Mouse (Mus musculus) gastrocnemius, adult 2 months (tissue): ENCODE measurements around the gene Pdlim4. TPM values are rescaled to one million over a fixed set of nuclear protein-coding genes. Genes with fewer than 3 reads are reported as not detected.
"Not testable (repeated sequence)": the region's sequence is repeated elsewhere in the genome, so short reads cannot be mapped to it uniquely, and the experiment has no call there.

Experiments used
- DNase-seq: peaks from one replicate; pipeline ENCODE4 v3.0.0; 2022
- H3K27ac ChIP-seq: fragments of 200-600 bp; 2 replicates; pipeline ENCODE4 v1.8.1; 2022; ENCODE audit warnings: mild to moderate bottlenecking
- H3K4me3 ChIP-seq: fragments of 200-600 bp; 2 replicates; pipeline ENCODE4 v1.8.1; 2022; ENCODE audit warnings: mild to moderate bottlenecking, moderate library complexity
- CTCF ChIP-seq: fragments of 200-600 bp; IDR thresholded peaks from 2 replicates; pipeline ENCODE4 v1.8.1; 2022; ENCODE audit warnings: antibody characterized with exemption, mild to moderate bottlenecking, moderate library complexity
- intact Hi-C: fragments of 180-260 bp; cut with DNase I; formaldehyde crosslinking; loops from one replicate; pipeline ENCODE4 v1.15.1; 2025
- total RNA-seq, 2 experiments: library from RNA; stranded (reverse); gene quantifications; 2 replicates each; pipeline ENCODE4 v1.2.3; 2021

Gene Pdlim4
- total RNA-seq, 2 experiments from 2014 or later: 4.7 to 7.9 TPM

DNA sequence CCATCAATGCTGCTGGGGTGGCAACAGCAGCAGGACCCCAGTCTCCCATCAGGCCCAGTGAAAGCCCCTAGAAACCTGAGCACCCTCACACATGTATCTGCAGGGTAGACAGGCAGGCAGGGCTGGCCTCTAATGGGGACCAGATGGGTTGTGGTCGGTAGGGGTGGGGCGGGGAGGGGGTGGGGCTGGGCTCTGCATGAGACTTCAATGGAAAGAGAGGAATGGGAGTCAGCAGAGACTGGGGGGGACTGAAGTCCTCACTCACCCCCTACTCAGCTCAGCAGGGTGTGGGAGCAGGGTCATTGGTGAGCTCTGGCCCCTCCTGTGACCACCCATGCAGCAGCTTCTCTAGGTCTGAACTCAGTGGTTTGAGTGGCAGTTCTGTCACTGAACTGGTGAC, 11.4 kb downstream of the Pdlim4 start:
- H3K27ac ChIP-seq: peak overlapping the region; percentile 4; the same call in 1 of the 2 replicates
- TF ChIP-seq CTCF: no peak
- intact Hi-C loops: loop anchor here (10.0 kb wide), 1 partner anchor 123 kb away; no protein-coding TSS in a partner anchor

DNA sequence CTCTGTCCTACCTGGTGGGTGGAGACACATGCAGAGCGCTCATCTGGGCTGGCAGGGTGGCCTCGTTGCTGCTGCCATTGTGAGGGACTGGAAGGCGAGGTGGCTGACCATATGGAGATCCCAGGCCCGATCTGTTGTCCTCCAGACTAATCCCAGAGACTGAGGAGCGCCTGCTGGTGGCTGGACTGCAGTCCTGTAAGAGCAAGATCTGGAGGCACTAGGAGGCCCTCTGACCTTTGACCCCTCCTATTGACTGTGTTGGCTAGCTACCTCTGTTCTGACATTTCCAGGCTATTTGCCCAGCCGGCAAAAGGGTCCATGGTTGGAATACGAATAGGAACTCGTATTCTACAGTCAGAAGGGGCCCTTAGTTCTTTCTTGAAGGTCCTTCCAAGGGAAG, 12.7 kb downstream of the Pdlim4 start:
- intact Hi-C loops: loop anchor here (10.0 kb wide), 1 partner anchor 121 kb away; no protein-coding TSS in a partner anchor
- no peak for DNase-seq
- peak; percentile 18; the same call in 1 of the 2 replicates for TF ChIP-seq CTCF
- no peak overlapping the region for H3K27ac ChIP-seq
- no peak overlapping the region for H3K4me3 ChIP-seq

More for the DNA sequence above, 11.4 kb downstream of the Pdlim4 start:
- H3K4me3 ChIP-seq: no peak overlapping the region
- no peak for DNase-seq

DNA sequence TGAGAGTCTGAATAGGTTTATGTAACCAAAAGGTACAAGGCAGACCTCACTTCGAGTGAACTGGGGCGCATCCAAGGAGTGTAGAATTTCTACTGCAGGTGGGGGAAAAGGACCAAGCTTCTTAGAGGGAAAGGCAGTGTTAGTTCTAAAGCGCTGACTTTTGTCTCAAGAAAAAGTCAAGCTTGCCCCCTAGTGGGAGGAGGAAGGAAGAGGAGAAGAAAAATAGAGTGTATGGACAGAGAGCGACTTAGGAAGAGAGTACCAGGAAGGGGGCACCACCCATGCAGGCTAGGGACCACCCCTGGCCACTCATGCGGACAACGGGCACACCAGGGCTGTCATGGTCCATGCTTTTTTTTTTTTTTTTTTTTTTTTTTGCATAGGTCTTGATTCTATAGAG, 14.6 kb downstream of the Pdlim4 start:
- no peak overlapping the region for H3K4me3 ChIP-seq
- intact Hi-C loops: loop anchor here (1.0 to 10.0 kb wide), 3 partner anchors 35 to 203 kb away; no protein-coding TSS in a partner anchor

DNA sequence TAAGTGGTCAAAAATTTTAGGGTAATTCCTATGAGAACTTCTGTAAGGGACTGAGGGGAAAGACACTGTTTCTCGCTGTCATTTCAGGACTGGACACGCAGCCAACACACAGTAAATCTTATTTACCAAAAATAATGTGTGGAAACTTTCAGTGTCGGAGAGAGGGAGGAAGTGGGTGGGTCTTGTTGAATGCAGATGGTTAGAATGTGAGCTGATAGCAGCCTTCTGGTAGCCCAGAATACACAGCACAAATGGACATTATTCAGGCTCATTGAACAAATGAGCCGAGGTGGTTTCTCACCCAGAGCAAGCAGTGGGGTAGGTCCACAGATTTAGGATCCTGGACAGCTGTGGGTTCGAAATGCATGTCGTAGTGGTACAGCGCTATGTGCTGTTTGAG, 15.7 kb downstream of the Pdlim4 start:
- no peak overlapping the region for H3K27ac ChIP-seq
- no peak for DNase-seq
- H3K4me3 ChIP-seq: no peak overlapping the region
- intact Hi-C loops: loop anchor here (1.0 to 10.0 kb wide), 2 partner anchors 51 to 118 kb away; no protein-coding TSS in a partner anchor
- no peak for TF ChIP-seq CTCF

More for the DNA sequence above, 14.6 kb downstream of the Pdlim4 start:
- DNase-seq: no peak
- TF ChIP-seq CTCF: peak; percentile 74
- no peak overlapping the region for H3K27ac ChIP-seq

DNA sequence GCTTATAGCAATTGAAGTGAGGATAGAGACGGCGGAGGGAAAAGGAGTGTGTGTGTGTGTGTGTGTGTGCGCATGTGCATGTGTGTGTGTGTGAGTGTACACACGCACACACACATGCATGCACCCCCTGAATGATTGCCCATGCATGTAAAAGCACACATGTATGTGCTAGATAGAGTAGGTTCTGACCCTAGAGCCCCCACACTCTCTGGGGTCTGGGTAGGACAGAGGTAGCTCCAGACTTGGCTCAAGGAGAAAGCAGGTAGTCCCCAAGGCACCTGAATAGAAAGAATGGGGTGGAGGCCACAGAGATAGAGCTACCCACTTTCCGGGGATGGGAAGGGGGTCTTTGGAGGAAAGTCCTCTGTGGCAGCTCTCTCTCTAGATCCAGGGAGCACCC, 16.7 kb downstream of the Pdlim4 start:
- H3K4me3 ChIP-seq: no peak overlapping the region
- no peak for DNase-seq
- no peak for TF ChIP-seq CTCF
- H3K27ac ChIP-seq: no peak overlapping the region
- intact Hi-C loops: loop anchor here (10.0 kb wide), 1 partner anchor 117 kb away; no protein-coding TSS in a partner anchor

DNA sequence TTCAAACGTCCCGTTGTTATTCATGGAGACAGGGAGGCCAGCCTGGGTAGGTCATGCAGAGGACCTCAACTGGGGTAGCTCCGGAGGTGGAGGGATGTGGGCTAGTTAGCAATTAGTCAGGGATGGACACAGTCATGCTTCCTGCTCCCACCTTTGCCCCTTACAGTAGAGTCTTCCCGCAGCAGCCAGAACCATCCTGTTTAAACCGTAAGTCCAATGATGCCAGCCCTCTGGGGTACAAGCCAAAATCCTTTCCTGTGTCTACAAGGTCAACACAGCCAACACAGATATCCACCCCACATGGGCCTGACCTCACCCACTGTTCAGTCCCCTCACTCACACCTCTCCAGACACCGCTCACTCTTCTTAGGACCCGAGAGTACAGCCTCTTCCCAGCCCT, 17.7 kb downstream of the Pdlim4 start:
- H3K4me3 ChIP-seq: no peak overlapping the region
- no peak for DNase-seq
- intact Hi-C loops: loop anchor here (10.0 kb wide), 1 partner anchor 116 kb away; no protein-coding TSS in a partner anchor
- no peak overlapping the region for H3K27ac ChIP-seq
- no peak for TF ChIP-seq CTCF

DNA sequence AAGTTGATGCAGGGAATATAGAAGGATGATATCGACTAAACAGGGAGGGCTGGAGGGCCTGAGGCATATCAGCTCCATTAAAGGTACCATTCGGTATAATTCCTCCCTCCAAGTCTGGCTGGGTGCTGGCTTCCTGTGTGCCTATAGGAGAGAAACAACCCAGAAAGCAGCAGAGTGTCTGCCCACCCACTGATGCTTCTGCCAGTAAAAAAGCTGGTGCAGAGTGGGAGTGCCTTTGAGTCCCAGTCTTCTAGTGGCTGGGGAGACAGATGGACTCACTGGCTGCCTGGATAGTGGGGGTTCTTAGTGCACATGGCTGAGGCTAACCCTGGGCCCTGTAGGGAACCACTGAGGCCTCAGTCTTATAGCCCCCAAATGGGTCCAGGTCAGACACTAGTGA, 18.6 kb downstream of the Pdlim4 start:
- intact Hi-C loops: loop anchor here (10.0 kb wide), 1 partner anchor 115 kb away; no protein-coding TSS in a partner anchor
- H3K27ac ChIP-seq: no peak overlapping the region
- DNase-seq: no peak

DNA sequence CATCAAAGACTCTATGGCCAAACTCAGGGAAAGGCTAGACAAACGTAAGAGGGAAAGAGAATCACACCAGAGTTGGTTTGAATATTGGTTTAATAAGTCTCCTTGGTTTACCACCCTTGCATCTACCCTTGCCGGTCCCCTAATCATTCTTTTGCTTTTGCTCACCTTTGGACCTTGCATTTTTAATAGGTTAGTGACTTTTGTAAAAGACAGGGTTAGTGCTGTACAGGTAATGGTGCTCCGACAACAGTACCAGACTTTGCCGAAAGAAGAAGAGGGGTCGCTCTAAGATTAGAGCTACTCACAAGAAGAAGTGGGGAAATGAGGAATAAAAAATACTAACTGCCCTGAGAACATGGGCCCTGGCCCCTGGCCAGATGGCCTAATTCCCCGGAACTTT, 28.1 kb downstream of the Pdlim4 start:
- Histone ChIP-seq H3K27ac (no peak overlapping the region), H3K4me3 (no peak overlapping the region)
- DNase-seq: no peak
- intact Hi-C loops: no loop called here
- no peak for TF ChIP-seq CTCF

More for the DNA sequence above, 18.6 kb downstream of the Pdlim4 start:
- H3K4me3 ChIP-seq: no peak overlapping the region
- TF ChIP-seq CTCF: no peak

DNA sequence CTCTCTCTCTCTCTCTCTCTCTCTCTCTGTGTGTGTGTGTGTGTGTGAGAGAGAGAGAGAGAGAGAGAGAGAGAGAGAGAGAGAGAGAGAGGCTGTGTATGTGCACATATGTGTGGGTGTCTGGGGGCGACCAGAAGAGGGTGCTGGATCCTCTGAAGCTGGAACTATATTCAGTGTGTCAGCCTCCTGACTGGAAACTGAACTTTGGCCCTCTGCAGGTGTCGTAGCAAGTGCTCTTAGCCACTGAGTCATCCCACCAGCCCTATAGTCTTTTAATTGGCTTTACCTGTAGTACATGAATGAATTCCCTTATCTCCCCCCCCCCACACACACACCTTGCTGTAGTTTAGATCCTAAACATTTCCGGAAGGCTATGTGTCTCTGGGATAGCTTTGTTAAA, 35.9 kb downstream of the Pdlim4 start:
- DNase-seq, H3K4me3 ChIP-seq, intact Hi-C loops, H3K27ac ChIP-seq: not testable (repeated sequence)

DNA sequence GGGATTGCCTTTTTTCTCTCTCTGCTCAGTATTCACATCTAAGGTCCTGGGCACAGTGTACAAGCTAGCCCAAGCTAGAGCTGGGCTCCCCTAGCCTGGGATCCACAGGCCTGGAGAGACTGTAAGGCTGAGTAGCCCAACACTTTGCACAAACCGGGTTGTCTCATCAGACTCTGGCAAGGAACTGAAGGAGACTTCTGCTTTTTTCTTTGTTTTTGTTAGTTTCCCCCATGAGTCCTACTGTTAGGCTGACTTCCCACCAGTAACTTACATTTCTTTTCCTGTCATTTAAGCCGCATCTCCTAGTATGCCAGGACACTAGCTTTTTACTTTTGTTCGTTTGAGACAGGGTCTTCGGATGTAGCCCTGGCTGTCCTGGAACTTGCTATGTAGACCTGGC, 39.8 kb downstream of the Pdlim4 start:
- TF ChIP-seq CTCF: no peak
- no peak for DNase-seq
- intact Hi-C loops: loop anchor here (2.0 kb wide), 1 partner anchor 26 kb away; no protein-coding TSS in a partner anchor
- peak overlapping the region; percentile 90 for H3K27ac ChIP-seq
- H3K4me3 ChIP-seq: peak overlapping the region; percentile 74

DNA sequence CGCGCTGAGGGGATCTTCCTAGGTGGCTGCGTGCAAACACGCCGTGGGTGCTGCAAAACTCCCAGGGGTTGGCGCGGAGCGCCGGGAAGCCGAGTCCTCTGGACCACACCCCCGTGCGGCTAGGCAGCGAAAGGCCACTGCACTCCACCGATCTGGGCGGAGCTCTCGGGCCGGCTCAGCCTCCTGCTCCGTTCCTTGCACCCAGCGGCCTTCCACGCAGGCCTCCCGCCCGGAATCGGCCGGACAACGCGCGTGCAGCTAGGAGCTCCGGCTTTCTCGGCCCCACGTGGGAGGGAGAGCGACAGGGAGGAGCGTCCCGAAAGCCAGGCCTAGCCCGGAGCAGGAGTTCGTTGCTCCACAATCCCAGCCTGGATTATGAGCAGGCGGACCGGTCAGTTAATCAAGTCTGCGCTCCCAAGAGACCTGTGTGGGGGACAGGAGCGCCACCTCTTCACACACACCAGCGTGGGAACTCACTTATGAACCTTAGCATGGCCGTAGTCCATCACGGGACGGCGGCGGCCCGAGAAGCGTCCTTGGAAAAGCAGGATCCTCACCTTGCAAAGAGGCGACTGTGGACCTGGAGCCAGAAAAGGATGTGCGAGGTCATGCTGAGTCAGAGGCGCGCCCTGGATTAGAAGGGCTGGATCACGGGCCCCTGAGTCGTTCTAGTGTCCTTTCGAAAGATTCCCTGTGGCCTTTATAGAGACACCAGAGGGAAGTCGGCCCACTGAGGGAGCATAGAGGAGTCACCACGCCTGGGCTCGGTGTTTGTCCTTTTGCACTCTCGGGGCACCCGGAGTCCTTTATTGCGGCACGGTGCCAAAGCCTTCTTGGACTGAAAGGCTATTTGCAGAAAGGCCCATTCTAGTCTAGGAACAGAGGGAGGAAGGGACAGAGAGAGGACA, 40.5 kb downstream of the Pdlim4 start, which contains the start of gene Slc22a4:
Gene Slc22a4 (minus strand): TSS at position 47 of the 908 bp plus-strand sequence.
- TF ChIP-seq CTCF: peak; percentile 54
- peak within 1 kb of the TSS; percentile 74 for H3K4me3 ChIP-seq
- intact Hi-C loops: loop anchor here (2.0 kb wide), 1 partner anchor 25 kb away; no protein-coding TSS in a partner anchor
- peak; percentile 92 for DNase-seq
- H3K27ac ChIP-seq: peak within 1 kb of the TSS; percentile 90

DNA sequence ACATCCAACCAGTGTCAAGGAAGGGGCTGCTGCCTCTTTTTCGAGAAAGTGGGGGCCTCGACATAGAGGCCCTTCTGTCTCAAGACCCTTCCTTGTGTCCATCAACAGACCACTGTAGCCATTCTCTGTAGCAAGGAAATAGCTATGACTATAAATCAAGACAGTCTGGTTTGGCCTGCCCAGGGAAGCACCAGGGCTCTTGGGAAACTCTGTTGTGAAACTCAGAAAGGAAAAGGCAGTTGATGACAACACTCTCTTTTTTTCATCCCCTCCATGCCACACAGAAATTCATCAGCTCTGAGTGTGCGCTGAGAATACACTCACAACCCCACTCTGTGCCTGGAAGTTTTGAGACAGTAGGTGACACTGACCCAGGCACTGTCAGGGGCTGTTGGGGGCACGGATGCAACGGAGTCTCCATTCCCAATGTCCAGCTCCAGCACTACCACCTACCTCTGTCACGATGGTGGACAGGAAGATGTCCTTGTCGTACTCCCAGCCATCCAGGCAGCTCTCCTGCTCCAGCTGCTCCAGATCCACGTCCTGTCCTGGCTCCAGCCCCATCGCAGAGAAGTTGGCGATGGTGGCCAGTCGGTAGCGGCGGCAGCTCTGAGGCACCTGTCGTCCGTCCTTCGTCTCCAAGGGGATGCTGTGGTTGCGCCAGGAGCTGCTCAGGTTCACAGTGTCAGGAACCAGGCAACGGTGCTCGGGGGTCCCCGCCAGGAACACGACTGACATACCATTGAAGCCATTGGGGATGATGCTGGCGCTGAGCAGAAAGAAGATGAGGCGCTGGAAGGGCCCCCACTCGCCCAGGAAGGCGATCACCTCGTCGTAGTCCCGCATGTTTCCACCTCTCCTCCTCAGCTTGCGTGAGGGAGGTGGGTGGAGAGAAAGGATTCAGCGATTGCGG, 41.4 kb downstream of the Pdlim4 start:
- intact Hi-C loops: loop anchor here (2.0 kb wide), 1 partner anchor 25 kb away; no protein-coding TSS in a partner anchor
- Histone ChIP-seq H3K4me3 (peak overlapping the region; percentile 74), H3K27ac (peak overlapping the region; percentile 90)
- TF ChIP-seq CTCF: no peak
- peak; percentile 49 for DNase-seq
